Mouse (Mus musculus) ES-Bruce4 (cell line): Measurements from ENCODE around the gene Tns2. TPM values are rescaled to one million over a fixed set of nuclear protein-coding genes. Genes with fewer than 3 reads are reported as not detected.
"Not testable (repeated sequence)": the region's sequence is repeated elsewhere in the genome, so short reads cannot be mapped to it uniquely, and the experiment has no call there.

Experiments used
- H3K27ac ChIP-seq: 2 replicates; pipeline ENCODE4 v1.5.1; 2012; ENCODE audit warnings: low read length, inconsistent platforms; ENCODE audit not compliant: insufficient read depth
- H3K27me3 ChIP-seq: 2 replicates; pipeline ENCODE4 v1.6.1; 2012; ENCODE audit warnings: mild to moderate bottlenecking, low read length, inconsistent platforms; ENCODE audit not compliant: control insufficient read depth, poor library complexity, insufficient read depth, severe bottlenecking
- H3K36me3 ChIP-seq: 2 replicates; pipeline ENCODE4 v1.6.1; 2012; ENCODE audit warnings: inconsistent platforms, mild to moderate bottlenecking, low read length, moderate library complexity; ENCODE audit not compliant: control insufficient read depth, poor library complexity, insufficient read depth, severe bottlenecking
- H3K4me1 ChIP-seq: one replicate; pipeline ENCODE4 v1.8.1; 2011; ENCODE audit warnings: low read length; ENCODE audit not compliant: control insufficient read depth, insufficient read depth
- H3K4me3 ChIP-seq: 2 replicates; pipeline ENCODE4 v1.5.1; 2011; ENCODE audit warnings: low read depth, mild to moderate bottlenecking, low read length
- H3K9ac ChIP-seq: 2 replicates; pipeline ENCODE4 v1.6.1; 2012; ENCODE audit warnings: low read depth, mild to moderate bottlenecking, inconsistent platforms; ENCODE audit not compliant: poor library complexity, severe bottlenecking
- H3K9me3 ChIP-seq: replicated peaks from 2 replicates; pipeline ENCODE4 v1.6.1; 2012; ENCODE audit warnings: mild to moderate bottlenecking, low read length, inconsistent platforms; ENCODE audit not compliant: control insufficient read depth, poor library complexity, insufficient read depth, severe bottlenecking
- CTCF ChIP-seq: IDR thresholded peaks from one replicate; pipeline ENCODE4 v1.8.1; 2011; ENCODE audit warnings: low read depth, low read length
- EP300 ChIP-seq: IDR thresholded peaks from 2 replicates; pipeline ENCODE4 v1.6.1; 2011; ENCODE audit warnings: low read depth, low read length; ENCODE audit not compliant: insufficient read depth
- POLR2A ChIP-seq: IDR thresholded peaks from one replicate; pipeline ENCODE4 v1.8.1; 2011; ENCODE audit warnings: low read length; ENCODE audit not compliant: insufficient read depth
- polyA plus RNA-seq: library from polyadenylated mRNA; stranded (reverse); fragments of >200 nt; gene quantifications from 2 replicates; pipeline ENCODE4 v1.2.4, GENCODE M21; 2011; ENCODE audit warnings: low read depth; ENCODE audit not compliant: missing spikeins, insufficient read depth, insufficient read length

Tns2 gene
- polyA plus RNA-seq, 1 experiment = 10.4 TPM

DNA sequence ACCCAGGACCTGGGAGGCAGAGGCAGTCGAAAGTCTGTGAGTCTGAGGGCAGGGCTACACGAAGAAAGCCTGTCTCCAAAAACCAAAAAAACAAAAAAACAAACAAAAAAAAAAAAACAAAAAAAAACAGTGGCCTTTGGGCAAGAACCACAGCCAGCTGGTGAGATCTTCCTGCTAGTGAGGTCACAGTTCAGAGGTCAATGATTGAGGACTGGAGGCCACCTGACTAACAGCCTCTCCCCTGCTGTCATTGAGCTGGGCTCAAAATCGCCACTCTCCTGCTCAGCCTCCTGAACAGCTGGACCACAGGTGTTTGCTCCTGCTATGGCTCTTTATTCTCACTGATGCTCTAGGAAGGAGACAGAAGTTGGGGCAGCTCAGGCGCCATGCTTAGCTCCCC, 52.4 kb downstream of the Tns2 start:
- Histone ChIP-seq H3K27me3 (no peaks in the 10 kb centered on the region), H3K9me3 (no peaks in the 10 kb centered on the region), H3K4me3 (no peak overlapping the region), H3K27ac (no peak overlapping the region), H3K9ac (no peak overlapping the region), H3K36me3 (no peaks in the 10 kb centered on the region), H3K4me1 (peaks cover 9% of the 10 kb centered on the region)
- TF ChIP-seq CTCF (no peak), EP300 (no peak), POLR2A (no peak)

- not testable (repeated sequence) for H3K27ac ChIP-seq, H3K27me3 ChIP-seq, H3K9me3 ChIP-seq, H3K9ac ChIP-seq, H3K4me3 ChIP-seq, H3K36me3 ChIP-seq
- H3K4me1 ChIP-seq = peaks cover 11% of the 10 kb centered on the region
These were observed 54.8 kb downstream of the Tns2 start for GRCm38 (mm10) chr15:102155006-102155405.

DNA sequence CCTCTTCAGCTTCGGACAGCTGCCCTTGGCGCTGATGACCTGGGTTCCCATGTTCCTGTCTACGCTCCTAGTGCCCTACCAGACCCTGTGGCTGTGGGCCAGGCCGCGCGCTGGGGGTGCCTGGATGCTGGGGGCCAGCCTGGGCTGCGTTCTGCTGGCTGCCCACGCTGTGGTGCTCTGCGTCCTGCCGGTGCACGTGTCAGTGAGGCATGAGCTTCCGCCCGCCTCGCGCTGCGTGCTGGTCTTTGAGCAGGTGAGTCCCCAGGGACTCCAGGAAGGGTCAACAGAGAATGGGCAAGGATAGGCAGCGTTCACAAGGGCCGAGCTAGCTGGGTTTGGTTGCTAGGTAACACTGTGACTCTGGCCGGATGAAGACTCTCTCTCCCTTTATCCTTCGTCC, 56.6 kb downstream of the Tns2 start:
- Histone ChIP-seq H3K9ac (no peak overlapping the region), H3K27me3 (no peaks in the 10 kb centered on the region), H3K9me3 (no peaks in the 10 kb centered on the region), H3K4me3 (no peak overlapping the region), H3K36me3 (no peaks in the 10 kb centered on the region), H3K4me1 (peaks cover 9% of the 10 kb centered on the region), H3K27ac (no peak overlapping the region)
- TF ChIP-seq EP300 (no peak), CTCF (no peak), POLR2A (no peak)

DNA sequence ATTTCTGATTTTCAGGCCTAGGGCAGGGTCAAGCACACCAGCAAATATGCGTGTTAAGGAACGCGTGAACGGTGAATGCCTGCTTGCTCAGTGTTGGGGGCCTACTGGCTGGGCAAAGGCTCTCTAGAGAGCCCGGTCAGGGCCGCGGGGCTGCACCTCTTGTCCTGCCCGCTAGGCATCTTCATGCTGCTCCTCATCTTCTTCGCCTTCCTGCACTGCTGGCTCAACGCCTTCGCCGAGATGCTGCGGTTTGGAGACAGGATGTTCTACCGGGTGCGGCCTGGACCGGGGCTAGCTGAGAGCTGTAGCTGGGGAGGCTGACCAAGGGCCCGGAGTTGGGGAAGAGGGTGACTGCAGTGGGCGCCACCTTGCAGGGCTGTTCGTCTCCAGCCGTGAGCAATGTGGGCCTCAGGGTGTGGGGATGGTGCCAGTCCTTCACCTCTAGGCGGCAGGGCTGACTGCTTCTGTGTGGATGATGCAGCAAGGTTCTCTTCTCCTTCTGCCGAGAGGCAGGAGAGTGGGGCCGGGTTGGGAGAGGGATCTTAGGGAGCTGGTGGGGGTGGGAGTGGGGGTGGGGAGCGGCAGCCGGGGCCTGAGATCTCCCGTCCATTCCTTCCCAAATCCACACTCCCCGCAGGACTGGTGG, 60.3 kb downstream of the Tns2 start:
- TF ChIP-seq EP300 (no peak), CTCF (peak; percentile 57)
- Histone ChIP-seq H3K27ac (no peak overlapping the region), H3K36me3 (no peaks in the 10 kb centered on the region), H3K9ac (peak overlapping the region; percentile 30), H3K4me3 (peak overlapping the region; percentile 51), H3K4me1 (peaks cover 7% of the 10 kb centered on the region), H3K9me3 (no peaks in the 10 kb centered on the region), H3K27me3 (no peaks in the 10 kb centered on the region)

DNA sequence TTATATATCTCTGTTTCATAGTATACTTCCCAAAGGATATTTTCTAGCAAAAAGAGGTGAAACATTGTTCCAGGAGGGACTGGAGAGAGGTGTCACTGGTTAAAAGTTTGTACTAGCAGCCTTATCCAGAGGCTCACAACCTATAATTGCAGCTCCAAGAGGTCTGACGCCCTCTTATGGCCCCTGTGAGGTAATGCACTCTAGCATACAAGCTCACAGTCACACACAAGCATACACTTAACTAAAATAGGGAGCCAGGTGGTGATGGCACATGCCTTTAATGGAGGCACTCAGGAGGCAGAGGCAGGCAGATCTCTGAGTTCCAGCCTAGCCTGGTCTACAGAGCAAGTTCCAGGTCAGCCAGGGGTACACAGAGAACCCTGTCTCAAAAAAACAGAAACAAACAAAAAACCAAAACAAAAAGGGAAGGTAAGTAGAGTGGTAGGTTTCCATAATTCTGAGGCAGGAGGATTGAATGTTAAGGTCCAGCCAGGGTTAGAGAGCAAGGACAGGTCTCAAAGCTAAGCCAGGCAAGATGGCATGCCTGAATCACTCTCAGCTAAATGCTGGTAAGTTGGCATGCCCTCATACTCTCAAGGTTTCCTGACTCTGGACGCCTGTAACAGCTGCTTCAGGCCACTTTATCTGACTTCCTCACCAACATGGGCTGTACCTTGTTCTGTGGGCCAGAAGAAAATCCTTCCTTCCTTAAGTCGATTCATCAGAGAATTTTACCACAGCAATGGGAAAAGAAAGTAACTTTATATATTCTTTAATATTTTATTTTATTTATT, 63.9 kb downstream of the Tns2 start:
- Histone ChIP-seq H3K9ac (no peak overlapping the region), H3K27ac (no peak overlapping the region), H3K4me1 (peaks cover 3% of the 10 kb centered on the region), H3K27me3 (no peaks in the 10 kb centered on the region), H3K4me3 (no peak overlapping the region), H3K9me3 (no peaks in the 10 kb centered on the region), H3K36me3 (no peaks in the 10 kb centered on the region)
- TF ChIP-seq EP300 (no peak), POLR2A (no peak), CTCF (no peak)

- no peaks in the 10 kb centered on the region for H3K9me3 ChIP-seq
- H3K9ac ChIP-seq = no peak overlapping the region
- H3K27me3 ChIP-seq = no peaks in the 10 kb centered on the region
- no peak overlapping the region for H3K27ac ChIP-seq
- TF ChIP-seq POLR2A (no peak), CTCF (no peak), EP300 (no peak)
- H3K4me3 ChIP-seq = no peak overlapping the region
- peaks cover 3% of the 10 kb centered on the region for H3K4me1 ChIP-seq
- no peaks in the 10 kb centered on the region for H3K36me3 ChIP-seq
These were observed 65.4 kb downstream of the Tns2 start for GRCm38 (mm10) chr15:102165468-102166100.

Other genes starting within 250 kb of the Tns2 start
- not detected in 2 replicates for gene Krt1, start 249.6 kb upstream of the Tns2 start, polyA plus RNA-seq
- not detected in 2 replicates for gene Krt77, start 230.7 kb upstream of the Tns2 start, polyA plus RNA-seq
- not detected in 2 replicates for gene Krt76, start 207.5 kb upstream of the Tns2 start, polyA plus RNA-seq
- gene Krt4, start 175.7 kb upstream of the Tns2 start, polyA plus RNA-seq = not detected in 2 replicates
- not detected in 2 replicates for gene Krt79, start 160.1 kb upstream of the Tns2 start, polyA plus RNA-seq
- gene Krt78, start 146.1 kb upstream of the Tns2 start, polyA plus RNA-seq = not detected in 2 replicates
- gene Krt8, start 95.9 kb upstream of the Tns2 start, polyA plus RNA-seq = 306 and 318 TPM in 2 replicates
- 334 and 349 TPM in 2 replicates for gene Krt18, start 72.2 kb upstream of the Tns2 start, polyA plus RNA-seq
- gene Eif4b, start 26.6 kb upstream of the Tns2 start, polyA plus RNA-seq = 584 and 631 TPM in 2 replicates
- 11.7 and 15.1 TPM in 2 replicates for gene Spryd3, start 35.8 kb downstream of the Tns2 start, polyA plus RNA-seq
- gene Igfbp6, start 43.9 kb downstream of the Tns2 start, polyA plus RNA-seq = 2.0 and 2.2 TPM in 2 replicates
- 0.45 TPM in 1 of 2 replicates, not detected in the other for gene Soat2, start 50.1 kb downstream of the Tns2 start, polyA plus RNA-seq
- 53.7 and 54.3 TPM in 2 replicates for gene Zfp740, start 102.8 kb downstream of the Tns2 start, polyA plus RNA-seq
- gene Csad, start 104.3 kb downstream of the Tns2 start, polyA plus RNA-seq = 17.8 and 19.3 TPM in 2 replicates
- 3.1 and 9.7 TPM in 2 replicates for gene Itgb7, start 131.5 kb downstream of the Tns2 start, polyA plus RNA-seq
- gene Rarg, start 157.1 kb downstream of the Tns2 start, polyA plus RNA-seq = 38.6 and 42.7 TPM in 2 replicates
- gene Gm9918, start 170.2 kb downstream of the Tns2 start, polyA plus RNA-seq = 0.81 and 1.1 TPM in 2 replicates
- 23.2 and 28.0 TPM in 2 replicates for gene Mfsd5, start 179.0 kb downstream of the Tns2 start, polyA plus RNA-seq
- gene Espl1, start 195.9 kb downstream of the Tns2 start, polyA plus RNA-seq = 68.7 and 71.7 TPM in 2 replicates
- gene Pfdn5, start 225.7 kb downstream of the Tns2 start, polyA plus RNA-seq = 233 and 309 TPM in 2 replicates
- 38.6 and 48.8 TPM in 2 replicates for gene Myg1, start 231.3 kb downstream of the Tns2 start, polyA plus RNA-seq